Mouse (Mus musculus) testis, adult 10 weeks (tissue): ENCODE results near the gene Sfta2. TPM values are rescaled to one million over a fixed set of nuclear protein-coding genes. Genes with fewer than 3 reads are reported as not detected.

Experiments used
- polyA plus RNA-seq: library from polyadenylated mRNA; stranded (reverse); fragments of 350-450 nt; fragmentation: Illumina TruSeq; extraction: RNeasy Lipid Tissue Mini Kit (QIAGEN cat#74804); gene quantifications from one replicate; pipeline ENCODE4 v1.2.3, GENCODE M21; 2014; ENCODE audit warnings: low read depth, low replicate concordance

The Sfta2 gene
- polyA plus RNA-seq = not detected

DNA sequence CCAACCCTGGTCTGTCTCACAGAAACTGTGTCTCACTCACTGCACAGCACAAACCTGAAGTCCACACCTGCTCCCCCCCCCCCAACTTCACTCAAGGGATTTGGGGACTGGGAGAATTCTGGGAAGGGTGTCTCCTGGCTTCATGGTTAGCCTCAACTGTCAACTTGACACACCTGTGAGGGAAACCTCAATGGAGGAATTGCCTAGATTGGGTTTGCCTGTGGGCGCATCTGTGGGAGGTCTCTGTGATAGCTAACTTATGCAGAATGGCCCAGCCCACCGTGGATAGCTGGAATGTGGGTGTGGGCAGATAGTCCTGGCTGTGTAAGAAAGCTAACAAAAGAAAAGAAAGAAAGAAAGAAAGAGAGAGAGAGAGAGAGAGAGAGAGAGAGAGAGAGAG lies at the start of gene Sfta2:
Sfta2 (plus strand) TSS at position 301 of the 400 bp plus-strand sequence.

DNA sequence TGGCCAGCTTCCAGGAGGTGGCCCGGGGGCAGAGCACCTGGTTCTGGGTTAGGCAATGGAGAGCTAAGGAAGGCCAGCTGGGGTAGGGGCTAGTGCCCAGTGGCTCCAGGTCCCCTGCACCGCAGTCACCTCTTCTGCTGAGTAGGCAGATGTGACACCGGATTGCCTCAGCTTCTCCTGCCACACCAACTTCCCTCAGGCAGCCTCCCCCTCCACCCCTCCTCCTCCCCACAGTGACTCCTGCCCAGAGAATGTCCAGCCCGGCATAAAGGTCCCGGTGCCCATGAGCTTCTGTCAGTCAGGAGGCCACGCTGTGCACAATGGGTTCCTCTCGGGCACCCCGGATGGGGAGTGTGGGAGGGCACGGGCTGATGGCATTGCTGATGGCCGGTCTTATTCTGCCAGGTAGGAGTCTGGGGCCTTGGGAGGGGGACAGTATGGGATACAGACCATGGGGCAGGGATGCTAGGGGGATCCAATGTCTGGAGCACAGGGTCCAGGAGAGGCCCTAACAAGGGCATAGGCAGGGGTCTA lies 49.4 kb upstream of the Sfta2 start, which contains the start of gene Cdsn:
Cdsn (plus strand) TSS at position 248 of the 534 bp plus-strand sequence.

DNA sequence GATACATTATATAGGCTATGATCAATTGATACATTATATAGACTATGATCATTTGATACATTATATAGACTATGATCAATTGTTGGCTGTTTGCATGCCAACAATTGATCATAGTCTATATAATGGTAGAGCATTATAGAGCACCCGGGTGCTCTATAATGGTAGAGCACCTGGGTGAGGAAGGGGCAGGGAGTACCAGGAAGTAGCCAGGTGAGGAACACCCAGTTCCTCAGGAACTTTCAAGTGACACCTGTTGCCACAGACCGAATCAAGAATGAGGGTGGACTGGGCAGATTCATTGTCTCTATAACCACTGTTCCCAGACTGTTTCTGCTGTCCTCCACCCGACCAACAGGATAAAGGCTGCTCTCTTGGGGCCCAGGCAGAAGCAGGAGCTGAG lies 34.2 kb upstream of the Sfta2 start, which contains the start of gene 2300002M23Rik:
2300002M23Rik (plus strand) TSS at position 301 of the 400 bp plus-strand sequence.

DNA sequence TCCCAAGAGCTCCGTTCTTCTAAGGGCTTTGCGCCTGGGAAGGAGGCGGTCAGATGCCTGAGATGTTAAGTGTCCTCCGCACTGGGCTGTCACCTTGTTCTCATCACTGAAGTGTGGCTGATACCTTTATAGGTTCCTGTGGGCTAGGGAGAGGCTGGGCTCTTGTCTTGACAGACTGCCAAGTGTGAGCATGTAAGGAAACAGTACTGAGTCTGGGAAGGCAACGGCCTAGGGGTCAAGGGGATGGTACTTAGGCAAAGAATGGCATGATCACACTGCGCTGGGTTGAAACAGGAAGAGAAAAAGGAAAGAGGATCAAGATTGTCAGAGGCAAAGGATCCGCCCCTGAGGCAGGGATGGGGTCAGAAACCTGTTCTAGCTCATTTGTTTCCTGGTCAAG lies 25.2 kb downstream of the Sfta2 start, which contains the start of gene Gm9573:
Gm9573 (minus strand) TSS at position 101 of the 400 bp plus-strand sequence.

DNA sequence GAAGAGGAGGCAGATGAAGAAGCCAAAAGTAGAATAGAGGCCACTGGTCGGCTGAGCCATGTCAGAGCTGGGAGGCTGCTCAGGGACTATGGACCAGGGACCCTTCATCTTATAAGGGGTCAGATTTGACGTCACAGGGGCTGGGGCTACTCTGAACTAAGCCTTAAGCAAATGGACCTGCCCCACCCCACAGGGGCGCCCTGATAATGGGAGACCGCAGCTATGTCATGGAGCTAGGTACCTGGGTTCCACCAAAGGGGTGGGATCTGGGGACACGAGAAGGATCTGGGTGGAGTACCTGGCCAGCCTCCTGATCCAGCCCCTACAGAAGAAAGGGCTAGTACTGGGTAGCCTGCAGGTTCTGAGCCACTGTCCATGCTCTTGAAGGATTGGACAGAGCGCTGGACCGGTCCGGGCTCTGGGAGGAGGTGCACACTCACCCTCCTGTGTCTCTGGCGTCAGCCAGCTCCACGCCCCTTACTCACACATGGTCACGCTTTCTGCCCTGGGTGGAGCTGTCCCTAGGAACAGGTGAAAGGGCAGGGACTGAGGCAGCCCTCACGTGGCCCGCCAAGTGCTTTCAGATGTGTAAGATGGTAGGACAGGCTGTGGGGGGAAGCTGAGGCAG lies 42.4 kb downstream of the Sfta2 start, which contains the start of gene Mucl3:
Mucl3 (minus strand) TSS at position 87 of the 628 bp plus-strand sequence.

DNA sequence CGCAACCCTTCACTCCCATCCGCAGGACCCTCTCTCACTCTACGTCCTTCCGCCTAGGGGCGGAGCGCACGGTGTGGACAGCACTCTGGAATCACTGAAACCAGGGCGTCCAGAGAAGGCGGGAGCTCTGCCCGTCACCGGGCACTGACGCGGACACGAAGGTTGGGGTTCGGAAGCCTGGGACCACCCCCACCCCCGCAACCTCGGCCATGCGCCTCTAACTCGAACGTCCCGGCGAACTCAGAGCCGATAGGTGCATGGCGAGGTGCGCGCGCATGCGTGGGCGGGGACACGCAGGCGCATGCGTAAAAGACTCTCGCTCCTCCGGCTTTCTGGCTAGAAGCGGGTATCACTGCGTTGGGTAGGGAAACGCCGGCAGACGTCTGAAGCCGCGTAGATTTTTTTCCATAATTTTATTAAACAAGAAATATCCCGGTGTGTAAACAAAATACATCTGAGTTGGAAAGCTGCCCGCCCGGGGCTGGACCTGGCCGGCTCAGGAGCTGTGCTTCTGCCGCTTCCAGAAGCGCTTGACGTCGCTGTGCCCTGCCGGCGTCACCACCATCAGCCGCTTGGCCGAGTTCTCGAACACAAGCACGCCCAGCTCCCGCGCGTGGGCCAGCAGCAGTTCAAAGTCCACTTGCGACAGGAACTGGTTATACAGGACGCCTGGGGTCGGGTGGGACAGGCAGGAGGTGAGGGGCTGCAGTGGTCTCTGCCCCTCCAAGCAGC lies 66.2 kb downstream of the Sfta2 start, which contains the start of gene Vars2:
Vars2 (minus strand) TSS at position 259 of the 732 bp plus-strand sequence.

DNA sequence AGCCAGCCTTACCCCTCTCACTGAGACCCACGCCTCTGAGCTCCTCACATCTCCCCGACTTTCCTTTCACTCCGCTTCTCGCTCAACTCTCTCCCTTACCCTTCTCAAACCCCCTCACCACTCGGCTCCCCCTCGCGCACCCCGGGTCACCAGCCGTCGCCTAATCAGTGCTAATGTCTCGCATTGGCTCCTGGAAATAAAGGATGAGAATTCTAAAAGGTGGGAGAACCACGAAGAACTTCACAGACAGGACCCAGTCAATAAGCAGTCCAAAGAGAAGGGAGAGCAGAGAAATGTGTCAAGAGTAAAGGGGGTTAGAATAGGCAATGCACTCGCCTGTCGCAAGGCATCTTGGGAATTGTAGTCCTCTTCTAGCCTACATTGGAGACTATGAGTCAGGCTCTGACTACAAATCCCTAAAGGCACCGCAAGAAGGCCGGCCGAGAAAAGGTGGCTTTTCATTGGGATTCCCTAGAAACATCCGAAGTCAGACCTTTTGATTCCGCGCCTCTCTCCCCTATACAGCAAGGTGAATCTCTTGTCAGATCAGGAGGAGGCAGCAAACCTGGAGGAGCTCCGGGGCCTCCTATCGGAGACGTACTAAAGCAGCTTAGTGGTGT lies 72.2 kb downstream of the Sfta2 start, which contains the start of gene Gtf2h4:
Gtf2h4 (minus strand) TSS at position 324 of the 620 bp plus-strand sequence.

Other genes with a start within 250 kb of the Sfta2 start
- gene H2-Q4, start 221.9 kb upstream of the Sfta2 start, polyA plus RNA-seq = 1.6 TPM
- 0.66 TPM for gene H2-Q6, start 176.7 kb upstream of the Sfta2 start, polyA plus RNA-seq
- 0.49 TPM for gene H2-Q7, start 162.4 kb upstream of the Sfta2 start, polyA plus RNA-seq
- 0.17 TPM for gene H2-Q10, start 131.5 kb upstream of the Sfta2 start, polyA plus RNA-seq
- 0.48 TPM for gene Pou5f1, start 95.5 kb upstream of the Sfta2 start, polyA plus RNA-seq
- gene Tcf19, start 84.7 kb upstream of the Sfta2 start, polyA plus RNA-seq = 1.1 TPM
- 25.0 TPM for gene Cchcr1, start 84.4 kb upstream of the Sfta2 start, polyA plus RNA-seq
- 1.3 TPM for gene Psors1c2, start 68.3 kb upstream of the Sfta2 start, polyA plus RNA-seq
- 0.34 TPM for gene Cdsn, start 49.4 kb upstream of the Sfta2 start, polyA plus RNA-seq
- not detected for gene 2300002M23Rik, start 34.1 kb upstream of the Sfta2 start, polyA plus RNA-seq
- gene Gm9573, start 25.1 kb downstream of the Sfta2 start, polyA plus RNA-seq = not detected
- gene Mucl3, start 42.1 kb downstream of the Sfta2 start, polyA plus RNA-seq = 0.10 TPM
- gene Vars2, start 66.0 kb downstream of the Sfta2 start, polyA plus RNA-seq = 0.29 TPM
- 2.7 TPM for gene Gtf2h4, start 72.2 kb downstream of the Sfta2 start, polyA plus RNA-seq
- 0.95 TPM for gene Ddr1, start 103.1 kb downstream of the Sfta2 start, polyA plus RNA-seq
- gene Ier3, start 220.1 kb downstream of the Sfta2 start, polyA plus RNA-seq = 0.32 TPM
- gene Flot1, start 221.7 kb downstream of the Sfta2 start, polyA plus RNA-seq = 1.6 TPM
- gene Tubb5, start 236.8 kb downstream of the Sfta2 start, polyA plus RNA-seq = 13.0 TPM
- gene Mdc1, start 240.0 kb downstream of the Sfta2 start, polyA plus RNA-seq = 90.7 TPM